Mouse (Mus musculus): ENCODE results near the gene Il2rb.
A peak's percentile ranks its signal among the peaks of the same experiment; 100 is the strongest.

Il2rb gene

GRCm38 (mm10) chr15:78494968-78495406 lies at the start of gene Il2rb:
TSS of gene Il2rb (minus strand) at chr15:78495271.
- DNase-seq = no peak

GRCm38 (mm10) chr15:78544561-78545001 lies 49.5 kb upstream of the Il2rb start, which contains the start of gene Sstr3:
TSS of gene Sstr3 (minus strand) at chr15:78544685.
- no peak for DNase-seq

- DNase-seq = no peak
Measured at GRCm38 (mm10) chr15:78544041-78544440, 49.0 kb upstream of the Il2rb start.

GRCm38 (mm10) chr15:78542767-78543303 lies 47.8 kb upstream of the Il2rb start:
- no peak for DNase-seq

GRCm38 (mm10) chr15:78542098-78542766 lies 47.2 kb upstream of the Il2rb start:
- no peak for DNase-seq

GRCm38 (mm10) chr15:78541606-78542005 lies 46.5 kb upstream of the Il2rb start:
- no peak for DNase-seq

- no peak for DNase-seq
Measured at GRCm38 (mm10) chr15:78541036-78541435, 46.0 kb upstream of the Il2rb start.

GRCm38 (mm10) chr15:78535723-78536421 lies 40.8 kb upstream of the Il2rb start:
- DNase-seq = no peak

GRCm38 (mm10) chr15:78533346-78533835 lies 38.3 kb upstream of the Il2rb start:
- DNase-seq = no peak

- DNase-seq = no peak
Measured at GRCm38 (mm10) chr15:78532566-78533345, 37.7 kb upstream of the Il2rb start.

- DNase-seq = peak; percentile 98
Measured at GRCm38 (mm10) chr15:78531901-78532469, 36.9 kb upstream of the Il2rb start.

- DNase-seq = no peak
Measured at GRCm38 (mm10) chr15:78531451-78531720, 36.3 kb upstream of the Il2rb start.

GRCm38 (mm10) chr15:78530671-78531450 lies 35.8 kb upstream of the Il2rb start, which contains the start of gene C1qtnf6:
TSS of gene C1qtnf6 (minus strand) at chr15:78531416.
- no peak for DNase-seq

GRCm38 (mm10) chr15:78530141-78530540 lies 35.1 kb upstream of the Il2rb start:
- DNase-seq = no peak

- DNase-seq = peak; percentile 82
Measured at GRCm38 (mm10) chr15:78529428-78529990, 34.4 kb upstream of the Il2rb start.

GRCm38 (mm10) chr15:78528726-78529411 lies 33.8 kb upstream of the Il2rb start:
- DNase-seq = no peak

GRCm38 (mm10) chr15:78527973-78528372 lies 32.9 kb upstream of the Il2rb start:
- peak; percentile 80 for DNase-seq

- DNase-seq = no peak
Measured at GRCm38 (mm10) chr15:78524163-78524562, 29.1 kb upstream of the Il2rb start.

- DNase-seq = no peak
Measured at GRCm38 (mm10) chr15:78521892-78522291, 26.8 kb upstream of the Il2rb start.

GRCm38 (mm10) chr15:78521331-78521730 lies 26.3 kb upstream of the Il2rb start:
- DNase-seq = no peak
